Mouse (Mus musculus) colon, adult 2 months (tissue): ENCODE measurements around the gene Plxnb1. TPM values are rescaled to one million over a fixed set of nuclear protein-coding genes. Genes with fewer than 3 reads are reported as not detected.

Experiments used
- polyA plus RNA-seq: library from polyadenylated mRNA; depleted of rRNA; stranded (reverse); fragments of >200 nt; gene quantifications from 2 replicates; pipeline ENCODE4 v1.2.3, GENCODE M21; 2012; rRNA removed

Plxnb1 gene
- 8.2 and 8.6 TPM in 2 replicates for polyA plus RNA-seq

GRCm38 (mm10) chr9:109095137-109095982, at the start of gene Plxnb1:
TSS of gene Plxnb1 (plus strand) at chr9:109095389.

GRCm38 (mm10) chr9:109059136-109059903, 35.9 kb upstream of the Plxnb1 start, which contains the start of gene Trex1:
TSS of gene Trex1 (minus strand) at chr9:109059734.

DNA sequence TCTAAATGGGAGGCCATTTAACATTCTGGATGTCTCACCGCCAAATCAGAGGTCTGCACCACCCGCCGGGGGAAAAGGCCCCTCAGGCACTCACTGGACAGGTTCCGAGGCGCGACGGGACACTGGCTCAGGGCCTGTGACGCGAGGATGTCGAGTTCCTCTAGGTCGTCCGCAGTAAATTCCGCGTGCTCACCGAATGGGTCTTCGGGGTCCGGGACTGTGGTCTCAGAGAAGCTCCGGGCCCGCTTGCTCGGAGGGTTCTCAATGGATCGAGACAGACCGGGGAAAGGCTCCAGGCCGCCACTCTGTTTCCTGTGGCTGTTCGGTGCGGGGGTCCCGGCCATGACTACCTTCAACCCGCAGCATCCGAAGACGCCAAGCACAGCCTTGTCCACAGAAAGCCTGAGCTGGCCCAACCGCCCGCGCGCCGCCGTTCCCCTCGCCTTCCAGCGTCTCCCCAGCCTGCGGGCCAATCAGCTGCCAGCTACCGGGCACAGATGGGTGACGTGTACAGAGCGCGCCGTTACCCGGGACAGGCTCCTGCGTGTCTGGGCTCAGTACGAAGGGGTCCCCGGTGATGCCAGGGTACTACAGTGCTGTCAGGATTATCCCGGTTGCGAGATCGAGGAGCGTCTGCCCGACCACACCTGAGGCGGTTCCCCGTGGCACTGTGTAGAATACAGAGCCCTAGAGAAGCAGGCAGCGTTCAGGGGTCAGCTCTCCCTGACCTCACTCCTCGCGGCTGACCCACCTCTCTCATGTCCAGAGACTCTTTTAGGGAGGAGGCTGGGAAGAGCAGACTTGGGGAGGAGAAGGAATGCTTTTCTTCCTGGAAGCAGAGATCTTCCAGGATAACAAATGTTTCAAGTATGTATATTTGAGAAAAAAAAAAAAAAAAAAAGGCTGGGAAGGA, 21.3 kb upstream of the Plxnb1 start, which contains the start of gene Atrip:
TSS of gene Atrip (minus strand) at position 464 of the 913 bp plus-strand sequence.

DNA sequence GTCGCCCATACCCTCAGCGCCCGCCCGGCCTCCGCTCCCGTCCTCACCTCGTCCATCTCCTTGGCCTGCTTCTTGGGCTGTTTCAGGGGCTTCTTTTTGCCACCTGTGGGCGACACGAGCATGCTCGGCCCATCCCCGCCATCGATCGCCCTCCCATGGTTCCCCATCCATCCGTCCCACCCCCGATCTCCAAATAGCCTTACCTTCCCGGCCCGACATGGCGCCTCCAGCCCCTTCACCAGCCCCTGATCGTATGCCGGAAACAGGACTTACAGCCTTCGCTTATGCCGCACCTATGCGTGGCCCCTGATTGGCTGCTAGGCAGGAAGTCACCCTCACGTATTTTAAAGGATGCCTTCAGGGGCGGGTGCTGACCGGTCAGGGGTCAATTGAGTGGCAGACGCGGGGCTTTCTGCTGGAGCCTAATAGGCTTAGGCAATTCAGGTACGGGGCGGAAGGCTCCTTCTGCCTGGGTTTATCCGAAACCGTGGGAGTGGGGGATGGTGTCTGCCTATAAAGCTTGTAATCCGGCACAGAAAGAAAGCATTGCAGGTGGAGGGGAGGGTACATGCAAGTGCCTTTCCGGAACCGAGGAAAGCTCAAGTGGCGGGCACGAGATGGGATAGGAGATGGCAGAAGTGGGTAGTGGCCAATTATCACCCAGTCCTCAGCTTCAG, 12.9 kb upstream of the Plxnb1 start, which contains the start of the genes Ccdc51 and Tma7:
TSS of gene Ccdc51 (plus strand) at position 370 of the 677 bp plus-strand sequence.
TSS of gene Tma7 (minus strand) at position 464 of the 677 bp plus-strand sequence.

DNA sequence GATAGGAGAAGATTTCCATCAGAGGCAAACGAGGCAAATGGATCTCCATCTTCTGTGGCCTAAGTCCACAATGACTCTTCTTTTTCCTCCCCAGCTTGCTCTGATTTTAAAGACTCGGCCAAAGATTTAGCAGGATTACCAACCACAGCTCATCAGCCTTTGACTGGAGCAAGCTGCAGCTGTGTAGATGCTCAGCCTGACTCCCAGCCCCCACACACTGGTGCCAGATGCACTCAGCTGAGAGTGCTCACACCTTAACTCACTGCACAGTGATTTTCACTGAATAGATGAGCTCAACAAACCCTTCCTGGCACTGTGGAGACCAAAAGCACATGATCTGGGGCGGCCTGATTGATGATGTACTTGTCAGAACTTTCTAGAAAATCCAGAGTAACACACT, 66.8 kb downstream of the Plxnb1 start, which contains the start of gene Fbxw21:
TSS of gene Fbxw21 (minus strand) at position 101 of the 400 bp plus-strand sequence.

Other genes with a start within 250 kb of the Plxnb1 start
- 7.2 and 11.9 TPM in 2 replicates for gene Slc26a6, start 242.1 kb upstream of the Plxnb1 start, polyA plus RNA-seq
- gene Tmem89, start 180.8 kb upstream of the Plxnb1 start, polyA plus RNA-seq = not detected in 2 replicates
- gene Uqcrc1, start 158.8 kb upstream of the Plxnb1 start, polyA plus RNA-seq = 840 and 874 TPM in 2 replicates
- gene Col7a1, start 141.8 kb upstream of the Plxnb1 start, polyA plus RNA-seq = 0.58 and 4.1 TPM in 2 replicates
- gene Ucn2, start 109.4 kb upstream of the Plxnb1 start, polyA plus RNA-seq = 0.13 and 0.16 TPM in 2 replicates
- 31.5 and 46.8 TPM in 2 replicates for gene Pfkfb4, start 103.6 kb upstream of the Plxnb1 start, polyA plus RNA-seq
- 758 and 915 TPM in 2 replicates for gene Shisa5, start 56.8 kb upstream of the Plxnb1 start, polyA plus RNA-seq
- gene Trex1, start 35.7 kb upstream of the Plxnb1 start, polyA plus RNA-seq = 59.2 and 60.5 TPM in 2 replicates
- 16.6 and 17.8 TPM in 2 replicates for gene Atrip, start 21.3 kb upstream of the Plxnb1 start, polyA plus RNA-seq
- gene Ccdc51, start 12.9 kb upstream of the Plxnb1 start, polyA plus RNA-seq = 10.4 and 11.4 TPM in 2 replicates
- 9.9 and 17.1 TPM in 2 replicates for gene Tma7, start 12.8 kb upstream of the Plxnb1 start, polyA plus RNA-seq
- not detected in 2 replicates for gene Fbxw21, start 66.7 kb downstream of the Plxnb1 start, polyA plus RNA-seq
- gene Fbxw13, start 100.6 kb downstream of the Plxnb1 start, polyA plus RNA-seq = not detected in 2 replicates
- not detected in 2 replicates for gene Fbxw20, start 139.4 kb downstream of the Plxnb1 start, polyA plus RNA-seq
- gene Fbxw14, start 192.3 kb downstream of the Plxnb1 start, polyA plus RNA-seq = not detected in 2 replicates
- not detected in 2 replicates for gene Fbxw28, start 244.3 kb downstream of the Plxnb1 start, polyA plus RNA-seq